Mouse (Mus musculus) megakaryocyte, embryonic 14.5 days (primary cell): ENCODE measurements around the gene Slc35g3.

Experiments used
- FLI1 ChIP-seq: IDR thresholded peaks from 2 replicates; pipeline ENCODE4 v1.6.1; 2012; ENCODE audit warnings: low read length, inconsistent platforms, mixed read lengths
- GATA1 ChIP-seq: IDR thresholded peaks from 3 replicates; pipeline ENCODE4 v1.6.1; 2012; ENCODE audit warnings: mixed read lengths, low read length, inconsistent platforms, borderline replicate concordance

DNA sequence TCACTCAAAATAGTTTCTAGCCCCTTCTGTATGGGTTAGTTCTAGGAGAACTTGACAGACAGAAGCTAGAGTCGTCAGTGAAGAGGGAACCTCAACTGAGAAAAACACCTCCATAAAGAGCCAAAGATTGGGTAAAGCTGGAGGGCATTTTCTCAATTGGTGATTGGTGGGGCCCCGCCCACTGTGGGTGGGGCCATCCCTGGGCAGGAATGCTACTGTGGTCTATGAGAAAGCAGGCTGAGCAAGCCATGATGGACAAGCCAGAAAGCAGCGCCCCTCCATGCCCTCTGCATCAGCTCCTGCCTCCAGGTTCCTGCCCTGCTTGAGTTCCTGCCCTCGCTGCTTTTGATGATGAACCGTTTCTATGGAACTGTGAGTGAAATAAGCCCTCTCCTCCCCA, 35.8 kb downstream of the Slc35g3 start:
- no peak for TF ChIP-seq GATA1
- no peak for TF ChIP-seq FLI1
